Mouse (Mus musculus) kidney, embryonic 16.5 days (tissue): ENCODE measurements around the gene Qrfp. TPM values are rescaled to one million over a fixed set of nuclear protein-coding genes. Genes with fewer than 3 reads are reported as not detected.

Experiments
- ATAC-seq: fragments of 200-750 bp; cut with Nextera tagmentation; 2 replicates; pipeline ENCODE4 v1.8.0; 2017; ENCODE audit warnings: moderate TSS enrichment; ENCODE audit not compliant: low FRiP score, low TSS enrichment
- H3K27ac ChIP-seq: fragments of 300-500 bp; sonication (generic); 2 replicates; pipeline ENCODE4 v1.5.1; 2014; ENCODE audit warnings: low read length
- H3K27me3 ChIP-seq: fragments of 300-500 bp; sonication (generic); 2 replicates; pipeline ENCODE4 v1.6.1; 2014; ENCODE audit warnings: low read length, control low read depth, mixed read lengths; ENCODE audit not compliant: insufficient read depth
- H3K36me3 ChIP-seq: fragments of 300-500 bp; sonication (generic); 2 replicates; pipeline ENCODE4 v1.6.1; 2014; ENCODE audit warnings: low read length, control low read depth, mixed read lengths; ENCODE audit not compliant: insufficient read depth
- H3K4me1 ChIP-seq: fragments of 300-500 bp; sonication (generic); 2 replicates; pipeline ENCODE4 v1.6.1; 2014; ENCODE audit warnings: low read length, control low read depth, mixed read lengths; ENCODE audit not compliant: insufficient read depth
- H3K4me2 ChIP-seq: fragments of 300-500 bp; sonication (generic); replicated peaks from 2 replicates; pipeline ENCODE4 v1.6.1; 2014; ENCODE audit warnings: low read depth, low read length
- H3K4me3 ChIP-seq: fragments of 300-500 bp; sonication (generic); 2 replicates; pipeline ENCODE4 v1.5.1; 2014; ENCODE audit warnings: mild to moderate bottlenecking, low read length
- H3K9ac ChIP-seq: fragments of 300-500 bp; sonication (generic); replicated peaks from 2 replicates; pipeline ENCODE4 v1.6.1; 2014; ENCODE audit warnings: low read length
- H3K9me3 ChIP-seq: fragments of 300-500 bp; sonication (generic); 2 replicates; pipeline ENCODE4 v1.6.1; 2016; ENCODE audit warnings: low read length, control low read depth
- WGBS: fragments of 180-500 bp; shearing (Covaris S2); extraction: QIAGEN DNeasy Blood & Tissue Kit; methylation state at CpG from one replicate; pipeline ENCODE4 v1.1.7; 2014; 5-methylcytosine and 5-hydroxymethylcytosine counted together
- polyA plus RNA-seq: library from polyadenylated mRNA; unstranded; fragments of >200 nt; fragmentation: Nextera tagmentation; extraction: Ambion mirVana; gene quantifications from 2 replicates; pipeline ENCODE4 v1.2.1, GENCODE M21; 2015

Qrfp gene
- polyA plus RNA-seq, 1 experiment from 2014 or later: not detected

DNA sequence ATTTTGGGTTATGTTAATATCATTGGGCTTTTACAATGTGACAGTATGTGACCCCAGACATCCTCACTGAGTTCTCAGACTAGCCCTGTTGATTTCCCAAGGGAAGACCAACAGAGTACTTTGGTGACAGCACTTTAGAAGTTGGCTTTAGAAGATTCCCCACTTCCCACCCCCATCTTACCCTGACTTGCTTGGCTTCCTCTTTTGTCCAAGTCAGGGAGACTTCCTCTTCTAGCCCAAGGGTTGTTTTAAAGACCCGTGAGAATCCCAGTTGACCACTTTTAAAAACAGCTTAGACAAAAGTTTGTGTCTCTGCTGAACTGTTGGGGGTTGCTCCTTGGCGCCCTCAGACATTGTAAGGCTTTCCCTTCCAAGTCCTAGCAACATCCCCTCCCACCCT lies 47.1 kb downstream of the Qrfp start:
- Histone ChIP-seq H3K9me3 (no peaks in the 10 kb centered on the region), H3K27ac (peak overlapping the region; percentile 51), H3K4me1 (peaks cover 55% of the 10 kb centered on the region), H3K4me3 (no peak overlapping the region; the same call in 1 of the 2 replicates), H3K4me2 (peak overlapping the region; percentile 39), H3K9ac (peak overlapping the region; percentile 40; the same call in 1 of the 2 replicates), H3K36me3 (no peaks in the 10 kb centered on the region), H3K27me3 (no peaks in the 10 kb centered on the region)
- 26% methylated on average over 2 of the region's 2 CpGs for WGBS
- no peak for ATAC-seq

GRCm38 (mm10) chr2:31762853-31763252 lies 47.5 kb downstream of the Qrfp start:
- H3K4me2 ChIP-seq: peak overlapping the region; percentile 39
- H3K27ac ChIP-seq: peak overlapping the region; percentile 51
- H3K4me1 ChIP-seq: peaks cover 52% of the 10 kb centered on the region
- no peaks in the 10 kb centered on the region for H3K27me3 ChIP-seq
- H3K36me3 ChIP-seq: no peaks in the 10 kb centered on the region
- H3K9ac ChIP-seq: peak overlapping the region; percentile 40; the same call in 1 of the 2 replicates
- no peak for ATAC-seq
- WGBS: 33% methylated on average over 2 of the region's 2 CpGs
- H3K4me3 ChIP-seq: peak overlapping the region; percentile 6; the same call in 1 of the 2 replicates
- H3K9me3 ChIP-seq: no peaks in the 10 kb centered on the region

GRCm38 (mm10) chr2:31762155-31762554 lies 48.2 kb downstream of the Qrfp start:
- 41% methylated on average over 3 of the region's 3 CpGs for WGBS

DNA sequence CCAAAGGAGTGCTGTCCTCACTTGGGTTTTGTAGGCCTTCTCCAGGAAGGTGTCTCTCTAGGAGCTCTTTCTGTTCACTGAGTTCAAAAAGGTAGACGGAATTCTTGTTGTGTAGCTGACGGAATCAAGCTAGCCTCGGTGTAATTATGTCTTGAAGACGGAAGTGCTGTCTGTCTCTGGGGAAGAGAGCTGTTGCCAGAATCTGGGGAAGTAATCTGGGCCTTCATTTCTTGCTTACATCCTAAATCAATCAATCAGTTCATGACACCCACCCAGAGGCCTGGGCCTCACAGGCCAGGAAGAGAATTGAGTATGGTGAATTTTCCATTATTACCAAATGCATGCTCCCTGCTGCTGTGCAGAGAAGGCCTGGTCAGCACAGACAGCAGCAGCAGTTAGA lies 48.8 kb downstream of the Qrfp start:
- no peaks in the 10 kb centered on the region for H3K27me3 ChIP-seq
- H3K9me3 ChIP-seq: no peaks in the 10 kb centered on the region
- no peaks in the 10 kb centered on the region for H3K36me3 ChIP-seq
- ATAC-seq: no peak
- H3K27ac ChIP-seq: peak overlapping the region; percentile 97; the same call in 1 of the 2 replicates
- WGBS: 2% methylated on average over 4 of the region's 4 CpGs
- H3K4me1 ChIP-seq: peaks cover 54% of the 10 kb centered on the region
- H3K4me2 ChIP-seq: peak overlapping the region; percentile 87
- peak overlapping the region; percentile 88 for H3K4me3 ChIP-seq
- H3K9ac ChIP-seq: peak overlapping the region; percentile 99

More at GRCm38 (mm10) chr2:31762155-31762554, 48.2 kb downstream of the Qrfp start:
- Histone ChIP-seq H3K9me3 (no peaks in the 10 kb centered on the region), H3K9ac (peak overlapping the region; percentile 99), H3K27ac (peak overlapping the region; percentile 97; the same call in 1 of the 2 replicates), H3K4me1 (peaks cover 52% of the 10 kb centered on the region), H3K27me3 (no peaks in the 10 kb centered on the region), H3K4me3 (peak overlapping the region; percentile 88), H3K36me3 (no peaks in the 10 kb centered on the region), H3K4me2 (peak overlapping the region; percentile 87)
- no peak for ATAC-seq

DNA sequence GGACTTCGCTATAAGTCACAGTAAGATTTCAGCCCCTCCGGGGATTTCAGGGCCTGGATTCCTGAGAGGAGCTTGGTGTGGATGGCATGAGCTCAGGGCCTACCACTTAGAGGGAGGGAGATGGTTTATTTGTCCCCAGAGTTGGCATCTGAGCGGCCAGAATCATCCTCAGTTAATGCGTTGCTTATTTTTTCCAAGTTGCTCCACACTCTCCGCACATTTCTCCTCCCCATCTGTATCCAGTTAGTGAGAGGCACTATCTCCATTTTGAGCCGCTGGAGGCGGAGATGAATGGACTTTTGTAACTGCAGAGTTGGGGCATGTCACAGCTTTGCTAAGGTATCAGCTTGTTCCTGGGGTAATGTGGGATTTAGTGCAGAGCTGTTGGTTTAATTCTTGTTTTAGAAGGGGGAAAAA lies 49.3 kb downstream of the Qrfp start:
- peaks cover 54% of the 10 kb centered on the region for H3K4me1 ChIP-seq

DNA sequence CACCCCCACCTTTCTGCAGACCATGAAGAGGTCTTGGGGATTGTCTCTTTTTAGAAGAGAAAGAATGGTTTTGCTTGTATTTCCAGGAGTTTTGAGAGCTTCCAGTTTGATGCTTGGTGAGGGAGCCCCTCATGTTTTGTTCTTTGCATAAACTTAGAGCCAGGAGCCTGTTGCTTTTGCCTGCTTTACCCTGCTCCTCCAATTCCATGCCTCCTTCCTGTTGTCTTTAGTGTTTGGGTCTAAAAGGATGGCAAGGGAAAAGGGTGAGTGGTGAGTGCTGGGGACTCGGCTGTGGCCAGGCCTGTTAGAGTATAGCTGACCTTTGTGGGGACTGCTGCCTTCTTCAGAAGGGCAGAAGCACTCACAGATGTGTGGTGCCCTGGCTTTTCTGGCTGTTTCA lies 49.9 kb downstream of the Qrfp start:
- peak overlapping the region; percentile 97 for H3K27ac ChIP-seq
- no peak for ATAC-seq
- H3K4me1 ChIP-seq: peaks cover 48% of the 10 kb centered on the region
- H3K4me2 ChIP-seq: peak overlapping the region; percentile 87
- no peaks in the 10 kb centered on the region for H3K27me3 ChIP-seq
- peak overlapping the region; percentile 88 for H3K4me3 ChIP-seq
- WGBS: 0% methylated on average over 1 of the region's 1 CpGs
- H3K9ac ChIP-seq: peak overlapping the region; percentile 99
- H3K9me3 ChIP-seq: no peaks in the 10 kb centered on the region
- H3K36me3 ChIP-seq: no peaks in the 10 kb centered on the region

More for the DNA sequence above, 49.3 kb downstream of the Qrfp start:
- Histone ChIP-seq H3K9ac (peak overlapping the region; percentile 99), H3K4me3 (peak overlapping the region; percentile 88), H3K36me3 (no peaks in the 10 kb centered on the region), H3K27ac (peak overlapping the region; percentile 97), H3K9me3 (no peaks in the 10 kb centered on the region), H3K4me2 (peak overlapping the region; percentile 87), H3K27me3 (no peaks in the 10 kb centered on the region)
- no peak for ATAC-seq
- WGBS: 4% methylated on average over 7 of the region's 7 CpGs

GRCm38 (mm10) chr2:31759751-31760460 lies 50.5 kb downstream of the Qrfp start:
- Histone ChIP-seq H3K4me1 (peaks cover 43% of the 10 kb centered on the region), H3K9me3 (no peaks in the 10 kb centered on the region), H3K4me3 (peak overlapping the region; percentile 88), H3K27me3 (no peaks in the 10 kb centered on the region), H3K4me2 (peak overlapping the region; percentile 87), H3K27ac (peak overlapping the region; percentile 97), H3K9ac (peak overlapping the region; percentile 99), H3K36me3 (no peaks in the 10 kb centered on the region)
- peak; percentile 94 for ATAC-seq
- WGBS: 0% methylated on average over 29 of the region's 42 CpGs

DNA sequence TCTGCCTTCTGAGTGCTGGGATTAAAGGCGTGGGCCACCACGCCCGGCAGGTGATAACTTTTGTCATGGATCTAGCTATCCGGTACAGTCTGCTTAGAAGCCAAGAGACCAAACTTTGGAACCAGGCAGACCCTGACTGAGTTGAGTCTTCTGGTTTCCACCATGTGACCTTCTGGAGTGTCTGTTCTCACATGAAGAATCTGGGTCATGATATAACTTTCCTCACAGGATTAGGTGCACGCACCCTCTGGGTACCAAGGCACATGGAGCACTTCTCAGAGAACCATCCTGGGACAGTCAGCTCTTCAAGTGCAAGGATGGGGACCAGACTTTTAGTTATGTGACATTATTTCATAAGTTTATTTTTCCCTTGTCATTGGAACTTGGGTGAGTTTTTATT lies 51.4 kb downstream of the Qrfp start:
- Histone ChIP-seq H3K4me2 (peak overlapping the region; percentile 87), H3K36me3 (no peaks in the 10 kb centered on the region), H3K27me3 (no peaks in the 10 kb centered on the region), H3K9ac (peak overlapping the region; percentile 99), H3K27ac (peak overlapping the region; percentile 97), H3K4me1 (peaks cover 43% of the 10 kb centered on the region), H3K4me3 (peak overlapping the region; percentile 88), H3K9me3 (peaks cover 2% of the 10 kb centered on the region; the same call in 1 of the 2 replicates)
- no peak for ATAC-seq
- 83% methylated on average over 5 of the region's 5 CpGs for WGBS

GRCm38 (mm10) chr2:31757472-31757871 lies 52.9 kb downstream of the Qrfp start:
- Histone ChIP-seq H3K9ac (no peak overlapping the region), H3K27me3 (no peaks in the 10 kb centered on the region), H3K27ac (peak overlapping the region; percentile 57), H3K4me2 (no peak overlapping the region), H3K9me3 (peaks cover 5% of the 10 kb centered on the region; the same call in 1 of the 2 replicates), H3K4me1 (peaks cover 30% of the 10 kb centered on the region), H3K4me3 (no peak overlapping the region), H3K36me3 (no peaks in the 10 kb centered on the region)
- ATAC-seq: no peak
